Mouse (Mus musculus) liver, embryonic 16.5 days (tissue): ENCODE measurements around the gene Tgm1. TPM values are rescaled to one million over a fixed set of nuclear protein-coding genes. Genes with fewer than 3 reads are reported as not detected.

Source experiments
- polyA plus RNA-seq: library from polyadenylated mRNA; unstranded; fragments of >200 nt; fragmentation: Nextera tagmentation; extraction: Ambion mirVana; gene quantifications from 2 replicates; pipeline ENCODE4 v1.2.1, GENCODE M21; 2015

Tgm1 gene
- polyA plus RNA-seq, 1 experiment from 2014 or later: 3.1 TPM

Other genes starting within 250 kb of the Tgm1 start
- 88.8 and 91.2 TPM in 2 replicates for gene Dhrs4, start 235.2 kb downstream of the Tgm1 start, polyA plus RNA-seq
- gene Carmil3, start 223.3 kb downstream of the Tgm1 start, polyA plus RNA-seq: 0.28 and 0.46 TPM in 2 replicates
- gene Cpne6, start 203.5 kb downstream of the Tgm1 start, polyA plus RNA-seq: not detected in 2 replicates
- not detected in 2 replicates for gene Nrl, start 188.9 kb downstream of the Tgm1 start, polyA plus RNA-seq
- gene Pck2, start 173.7 kb downstream of the Tgm1 start, polyA plus RNA-seq: 41.2 and 42.5 TPM in 2 replicates
- gene Dcaf11, start 153.9 kb downstream of the Tgm1 start, polyA plus RNA-seq: 62.0 and 64.7 TPM in 2 replicates
- 2.0 and 3.2 TPM in 2 replicates for gene A730061H03Rik, start 153.5 kb downstream of the Tgm1 start, polyA plus RNA-seq
- gene Fitm1, start 138.3 kb downstream of the Tgm1 start, polyA plus RNA-seq: 0.74 and 2.0 TPM in 2 replicates
- 114 TPM in 2 replicates for gene Psme1, start 135.8 kb downstream of the Tgm1 start, polyA plus RNA-seq
- gene Emc9, start 128.6 kb downstream of the Tgm1 start, polyA plus RNA-seq: 22.5 and 25.8 TPM in 2 replicates
- 177 and 181 TPM in 2 replicates for gene Psme2, start 122.8 kb downstream of the Tgm1 start, polyA plus RNA-seq
- gene Rnf31, start 122.2 kb downstream of the Tgm1 start, polyA plus RNA-seq: 9.5 and 9.7 TPM in 2 replicates
- 15.9 and 17.2 TPM in 2 replicates for gene Irf9, start 110.4 kb downstream of the Tgm1 start, polyA plus RNA-seq
- gene Rec8, start 95.9 kb downstream of the Tgm1 start, polyA plus RNA-seq: 2.9 and 3.1 TPM in 2 replicates
- 23.4 and 24.6 TPM in 2 replicates for gene Ipo4, start 78.0 kb downstream of the Tgm1 start, polyA plus RNA-seq
- gene Gm49378, start 76.0 kb downstream of the Tgm1 start, polyA plus RNA-seq: 0.71 and 1.0 TPM in 2 replicates
- gene Tm9sf1, start 70.1 kb downstream of the Tgm1 start, polyA plus RNA-seq: 46.8 and 49.6 TPM in 2 replicates
- gene Tssk4, start 63.7 kb downstream of the Tgm1 start, polyA plus RNA-seq: 0.15 and 0.16 TPM in 2 replicates
- gene Mdp1, start 53.4 kb downstream of the Tgm1 start, polyA plus RNA-seq: 14.1 and 16.8 TPM in 2 replicates
- 20.9 and 22.8 TPM in 2 replicates for gene Gmpr2, start 42.0 kb downstream of the Tgm1 start, polyA plus RNA-seq
- gene Nedd8, start 41.8 kb downstream of the Tgm1 start, polyA plus RNA-seq: 212 and 230 TPM in 2 replicates
- gene Tinf2, start 32.1 kb downstream of the Tgm1 start, polyA plus RNA-seq: 17.8 and 20.1 TPM in 2 replicates
- 11.3 and 12.4 TPM in 2 replicates for gene Rabggta, start 8.3 kb upstream of the Tgm1 start, polyA plus RNA-seq
- 40.9 and 43.5 TPM in 2 replicates for gene Dhrs1, start 31.8 kb upstream of the Tgm1 start, polyA plus RNA-seq
- 18.6 and 18.7 TPM in 2 replicates for gene Nop9, start 31.8 kb upstream of the Tgm1 start, polyA plus RNA-seq
- gene Cideb, start 44.5 kb upstream of the Tgm1 start, polyA plus RNA-seq: 74.1 and 86.9 TPM in 2 replicates
- gene Ltb4r2, start 47.5 kb upstream of the Tgm1 start, polyA plus RNA-seq: 0.38 and 0.40 TPM in 2 replicates
- gene Ltb4r1, start 52.0 kb upstream of the Tgm1 start, polyA plus RNA-seq: 14.2 and 16.4 TPM in 2 replicates
- gene Adcy4, start 70.2 kb upstream of the Tgm1 start, polyA plus RNA-seq: 1.9 and 2.4 TPM in 2 replicates
- 15.4 and 16.4 TPM in 2 replicates for gene Ripk3, start 74.9 kb upstream of the Tgm1 start, polyA plus RNA-seq
- 0.71 TPM in 2 replicates for gene Nfatc4, start 109.2 kb upstream of the Tgm1 start, polyA plus RNA-seq
- 2.7 and 2.9 TPM in 2 replicates for gene Nynrin, start 140.1 kb upstream of the Tgm1 start, polyA plus RNA-seq
- gene Cbln3, start 170.5 kb upstream of the Tgm1 start, polyA plus RNA-seq: 0.26 TPM in 2 replicates
- gene Khnyn, start 171.0 kb upstream of the Tgm1 start, polyA plus RNA-seq: 10.9 and 12.8 TPM in 2 replicates
- 11.9 and 14.6 TPM in 2 replicates for gene Sdr39u1, start 186.4 kb upstream of the Tgm1 start, polyA plus RNA-seq
- 0.67 TPM in 2 replicates for gene Cma1, start 230.7 kb upstream of the Tgm1 start, polyA plus RNA-seq
- gene Cma2, start 237.1 kb upstream of the Tgm1 start, polyA plus RNA-seq: not detected in 2 replicates